In the genomic region with DNA sequence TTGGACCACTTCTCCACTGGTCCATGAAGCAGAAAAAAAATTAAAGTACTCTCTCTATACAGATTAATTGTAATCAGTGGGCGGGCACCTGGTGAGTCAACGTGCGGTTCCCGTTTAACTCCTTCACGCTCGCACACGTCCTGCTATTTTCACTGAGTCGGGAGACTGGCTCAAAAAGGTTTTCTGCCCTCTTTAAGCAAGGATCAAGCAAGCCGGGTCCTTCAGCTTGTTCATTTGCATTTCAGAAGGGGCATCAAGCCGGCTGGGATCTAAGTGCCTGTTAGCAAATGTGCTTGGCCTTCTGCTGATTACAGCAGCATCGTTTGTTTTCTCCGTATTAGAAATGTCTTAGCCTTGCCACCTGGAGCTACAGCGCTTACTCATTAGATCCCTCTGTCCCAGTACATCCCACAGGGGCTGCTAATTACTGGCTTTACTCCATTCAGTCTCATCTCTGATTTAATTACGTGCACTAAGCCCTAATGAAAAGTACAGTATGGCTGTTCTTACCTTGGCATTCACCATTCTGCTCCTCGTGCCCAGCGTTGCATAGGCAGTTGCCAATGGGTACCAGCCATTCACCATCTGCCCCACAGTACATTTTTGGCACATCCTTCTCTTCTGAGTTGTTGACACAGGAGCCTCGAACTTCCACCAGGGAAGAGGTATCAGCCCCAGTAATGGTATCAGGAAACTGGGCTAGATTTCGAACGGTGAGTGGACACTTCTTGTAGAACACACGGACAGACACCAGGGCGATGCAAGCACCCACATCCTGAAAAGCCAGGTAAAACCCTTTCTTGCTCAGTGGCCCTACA, we compare ENCODE assay signal across 9 mouse cellular contexts. TPM values are rescaled to one million over a fixed set of nuclear protein-coding genes. Genes with fewer than 3 reads are reported as not detected.
DNase-seq lines count a peak whose midpoint lies in the region; ATAC-seq lines count a peak whose summit lies in the region.
"Had no signal": no experiment of that assay in that cellular context is flagged by ENCODE, and none has a peak within 500 bp of the region (broad histone marks: within the 10 kb centered on the region; RNA-seq: fewer than 3 reads in every experiment).

No protein-coding gene starts in this region.

- no peak overlapping the region for H3K27ac ChIP-seq in limb, embryonic 13.5 days

- DNase-seq in cerebellum, postnatal 14 days = peak; percentile 37 to 64
- no peak for DNase-seq in cerebellum, adult 11-12 months
- DNase-seq in retina, postnatal 1 day = peak; percentile 67
- no peak for DNase-seq in retina, embryonic 14.5 days (ENCODE audit: low spot score)
- no peak for DNase-seq in thymus, postnatal 14 days
- DNase-seq in natural killer cell, adult 2 months (ENCODE audit: low spot score in 2 of 2) = no peak
- no peak for DNase-seq in frontal cortex, adult 2 months (ENCODE audit: extremely low spot score in 1 of 2, low spot score in 1 of 2)
- DNase-seq: cerebellum, adult 9-10 months had no signal

- H3K4me1 ChIP-seq in limb, embryonic 13.5 days = peaks cover 86% of the 10 kb centered on the region

- no peak for ATAC-seq in limb, embryonic 13.5 days (ENCODE audit: low FRiP score, low read depth)

- H3K9ac ChIP-seq in limb, embryonic 13.5 days = peak overlapping the region; percentile 19; the same call in 1 of the 2 replicates

- WGBS in limb, embryonic 13.5 days = 52% methylated on average over 21 of the region's 21 CpGs

- no peaks in the 10 kb centered on the region for H3K9me3 ChIP-seq in limb, embryonic 13.5 days

- peak overlapping the region; percentile 61 for H3K4me2 ChIP-seq in limb, embryonic 13.5 days (replicated peaks)

- H3K4me3 ChIP-seq in limb, embryonic 13.5 days = peak overlapping the region; percentile 33

- no peaks in the 10 kb centered on the region; the same call in 1 of the 2 replicates for H3K27me3 ChIP-seq in limb, embryonic 13.5 days

- H3K36me3 ChIP-seq in limb, embryonic 13.5 days = peaks cover 60% of the 10 kb centered on the region

RNA-seq across cellular contexts. Expression of a gene that starts 8.6 kb away (rescaled TPM):
- 58.9 and 59.5 TPM in 2 replicates for polyA plus RNA-seq in limb, embryonic 13.5 days (2015; fragmentation: Nextera tagmentation; extraction: Ambion mirVana)
- 43.9 and 46.1 TPM in 2 replicates for polyA plus RNA-seq in frontal cortex, adult 2 months (2012; rRNA removed)

Comparison
In these comparisons a context has a peak if more than half of its experiments do, and no peak if none do; other contexts are left out.
1. DNase-seq: peak in cerebellum, postnatal 14 days (2 of 2) and retina, postnatal 1 day (single experiment); none in cerebellum, adult 11-12 months (single experiment), retina, embryonic 14.5 days (single experiment), thymus, postnatal 14 days (single experiment), natural killer cell, adult 2 months (0 of 2) and frontal cortex, adult 2 months (0 of 2).